Mouse (Mus musculus) neutrophil, adult 65 days (primary cell): ENCODE results near the gene Rhox12. TPM values are rescaled to one million over a fixed set of nuclear protein-coding genes. Genes with fewer than 3 reads are reported as not detected.

Source experiments
- total RNA-seq: library from RNA; stranded (reverse); gene quantifications from 2 replicates; pipeline ENCODE4 v1.2.4, GENCODE M21; 2023

Gene Rhox12
- not detected in 2 replicates for total RNA-seq

DNA sequence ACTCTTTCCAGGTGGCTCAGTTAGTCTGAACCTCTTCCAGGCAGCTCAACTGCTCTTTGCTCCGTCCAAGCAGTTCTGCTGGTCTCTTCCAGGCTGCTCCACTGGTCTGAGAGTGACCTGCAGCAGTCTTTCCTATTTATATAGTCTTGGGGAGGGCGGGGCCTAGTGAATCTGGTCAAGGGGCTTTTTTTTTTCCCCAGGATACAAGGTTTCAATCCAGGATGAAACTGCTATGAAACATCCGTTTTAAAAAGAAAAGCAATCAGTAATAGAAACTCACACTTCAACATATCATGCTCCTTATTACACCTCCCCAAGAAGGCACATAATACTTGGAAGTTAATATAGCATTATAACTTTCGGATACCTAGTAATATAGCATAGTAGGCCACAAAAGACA, at the start of gene Rhox12:
Gene Rhox12 (minus strand): TSS at position 101 of the 400 bp plus-strand sequence.

DNA sequence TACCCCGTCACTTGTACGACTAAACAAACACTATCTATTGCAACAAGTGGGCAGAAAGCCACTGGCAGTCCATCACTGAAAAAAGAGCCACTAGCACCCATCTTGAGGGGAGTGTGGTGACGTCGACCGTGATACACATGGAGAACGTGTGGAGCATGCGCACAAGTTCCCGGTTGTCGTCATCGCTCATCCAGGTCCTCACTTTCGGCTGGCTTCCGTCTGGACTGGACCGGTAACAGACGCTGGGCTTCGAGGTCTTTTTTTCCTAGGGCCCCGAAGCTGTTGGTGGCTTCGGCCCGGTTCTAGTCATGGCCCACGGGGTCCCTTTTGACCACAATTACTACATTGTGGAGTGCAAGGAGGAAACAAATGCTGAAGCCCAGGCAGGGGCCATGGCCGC, 10.3 kb upstream of the Rhox12 start, which contains the start of gene Rhox13:
Gene Rhox13 (plus strand): TSS at position 238 of the 400 bp plus-strand sequence.

GRCm38 (mm10) chrX:38085041-38085440, 25.7 kb downstream of the Rhox12 start, which contains the start of gene Rhox11:
Gene Rhox11 (minus strand): TSS chrX:38085141.

DNA sequence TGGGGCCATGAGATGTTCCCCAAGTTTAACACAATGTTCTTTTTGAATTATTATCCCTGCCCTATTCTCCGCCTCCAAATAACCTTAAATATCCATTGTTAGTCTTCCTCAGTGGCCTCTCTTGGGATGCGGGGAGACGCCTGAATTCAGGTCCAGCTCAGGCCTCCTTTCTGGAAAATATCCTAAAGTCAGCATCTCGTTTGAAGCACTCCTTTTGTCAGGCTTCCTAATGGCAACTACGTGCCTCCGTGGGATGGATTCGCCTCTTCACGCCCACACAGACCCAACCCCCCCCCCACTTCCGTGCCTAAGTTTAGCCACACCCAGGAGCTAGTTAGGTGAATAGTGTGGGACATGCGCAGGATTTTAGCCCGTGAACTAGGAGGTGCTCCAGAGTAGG, 44.5 kb downstream of the Rhox12 start, which contains the start of gene Rhox10:
Gene Rhox10 (plus strand): TSS at position 301 of the 400 bp plus-strand sequence.

Other genes starting within 250 kb of the Rhox12 start
- not detected in 2 replicates for gene Rhox8, start 232.0 kb downstream of the Rhox12 start, total RNA-seq
- not detected in 2 replicates for gene Rhox7b, start 213.7 kb downstream of the Rhox12 start, total RNA-seq
- gene Rhox9, start 209.1 kb downstream of the Rhox12 start, total RNA-seq, result not detected in 2 replicates
- not detected in 2 replicates for gene Btg1-ps1, start 92.1 kb downstream of the Rhox12 start, total RNA-seq
- not detected in 2 replicates for gene Btg1-ps2, start 67.8 kb downstream of the Rhox12 start, total RNA-seq
- gene Rhox10, start 44.4 kb downstream of the Rhox12 start, total RNA-seq, result not detected in 2 replicates
- gene Rhox11, start 25.8 kb downstream of the Rhox12 start, total RNA-seq, result not detected in 2 replicates
- not detected in 2 replicates for gene Rhox13, start 10.3 kb upstream of the Rhox12 start, total RNA-seq
- gene Zbtb33, start 78.9 kb upstream of the Rhox12 start, total RNA-seq, result 24.2 and 27.3 TPM in 2 replicates
- not detected in 2 replicates for gene Tmem255a, start 141.5 kb upstream of the Rhox12 start, total RNA-seq
- gene Atp1b4, start 205.3 kb upstream of the Rhox12 start, total RNA-seq, result not detected in 2 replicates